Mouse (Mus musculus): ENCODE results near the gene Ap1ar.

Gene Ap1ar

DNA sequence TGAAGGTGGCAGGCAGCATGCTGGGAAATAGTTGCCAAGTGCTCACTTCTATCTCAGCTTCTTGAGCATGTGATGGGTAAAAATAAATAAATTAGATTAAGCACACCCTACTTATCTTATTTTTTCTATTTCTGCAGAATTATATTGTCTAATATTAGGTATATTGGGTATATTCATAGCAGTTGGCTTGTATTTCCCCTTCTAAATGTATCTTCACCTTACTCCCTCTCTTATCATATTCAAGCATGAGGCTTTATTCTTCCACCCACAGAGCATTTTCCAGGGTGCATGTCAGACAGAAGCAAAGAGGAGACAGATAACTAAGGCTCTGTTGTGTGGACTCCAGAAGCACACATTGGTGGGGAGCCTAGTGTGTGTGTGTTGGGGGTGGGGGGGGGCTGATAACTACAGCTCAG, 79.4 kb downstream of the Ap1ar start:
- DNase-seq (ENCODE audit: low read depth, low spot score): no peak

Data from retina, adult 2 months (tissue).